Mouse (Mus musculus): Measurements from ENCODE around the gene Alkbh6.

DNA sequence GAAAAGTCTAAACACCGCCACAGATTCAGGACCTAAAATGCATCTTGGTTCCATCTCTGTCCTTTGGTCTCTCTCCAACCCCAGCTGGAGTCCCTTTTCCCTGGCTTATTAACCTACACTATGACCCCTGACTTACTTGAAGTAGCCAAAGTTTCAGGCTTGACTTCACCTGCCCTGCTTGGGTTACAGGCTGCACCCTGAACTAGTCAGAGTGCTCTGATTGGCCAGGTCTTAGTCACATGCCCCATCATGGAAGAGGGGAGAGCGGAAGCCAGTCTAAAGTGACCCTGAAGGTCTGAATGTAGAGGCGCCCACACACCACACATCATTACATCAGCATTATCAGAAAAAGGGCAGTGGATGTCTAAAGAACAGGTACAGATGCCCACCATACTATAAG is 9.6 kb downstream of the Alkbh6 start:
- no peak for TF ChIP-seq CTCF (conservative IDR thresholded peaks at IDR 0.05; ENCODE audit: insufficient read depth, insufficient read length, low read depth, low read length)
- TF ChIP-seq POLR2A (IDR thresholded peaks at IDR 0.05; ENCODE audit: low read depth, low read length): no peak

Measured in kidney, adult 2 months (tissue).